In the genomic region with DNA sequence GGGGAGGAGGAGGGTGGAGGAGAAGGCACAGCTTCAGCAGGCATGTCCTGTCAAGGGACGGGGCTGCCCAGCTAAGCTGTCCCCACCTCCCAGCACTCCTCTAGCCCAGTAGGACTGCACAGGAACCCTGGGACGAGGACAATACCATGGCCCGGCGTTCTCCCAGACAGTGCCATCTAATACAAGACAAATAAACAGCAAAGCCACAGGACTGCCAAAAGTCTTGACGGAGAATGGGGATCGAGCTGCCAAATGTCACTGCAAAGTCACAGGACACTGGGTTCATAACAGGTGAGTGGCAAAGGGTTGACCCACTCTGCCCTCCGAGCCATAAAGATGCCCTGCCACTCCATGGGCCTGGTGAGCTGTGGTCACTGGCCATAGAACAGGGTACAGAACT, we compare ENCODE assay signal across 18 mouse cellular contexts.
DNase-seq lines count a peak whose midpoint lies in the region; ATAC-seq and TF ChIP-seq lines count a peak whose summit lies in the region.
"Had no signal": no experiment of that assay in that cellular context is flagged by ENCODE, and none has a peak within 500 bp of the region (broad histone marks: within the 10 kb centered on the region; RNA-seq: fewer than 3 reads in every experiment).

No protein-coding gene starts in this region.

- no peaks in the 10 kb centered on the region for H3K9me3 ChIP-seq in midbrain, embryonic 10.5 days (replicated peaks)
- H3K9me3 ChIP-seq in midbrain, embryonic 13.5 days, result no peaks in the 10 kb centered on the region
- H3K9me3 ChIP-seq in limb, embryonic 10.5 days (replicated peaks), result no peaks in the 10 kb centered on the region
- H3K9me3 ChIP-seq in stomach, embryonic 16.5 days (replicated peaks; ENCODE audit: control insufficient read depth, low read length), result no peaks in the 10 kb centered on the region
- H3K9me3 ChIP-seq: forebrain, embryonic 13.5 days; hindbrain, embryonic 15.5 days had no signal

- H3K4me2 ChIP-seq in midbrain, embryonic 13.5 days (replicated peaks), result no peak overlapping the region
- peak overlapping the region; percentile 40; the same call in 1 of the 2 replicates for H3K4me2 ChIP-seq in stomach, embryonic 16.5 days (ENCODE audit: low read depth, low read length)
- H3K4me2 ChIP-seq: forebrain, embryonic 13.5 days; hindbrain, embryonic 15.5 days had no signal

- DNase-seq in layer of hippocampus, adult 2 months (ENCODE audit: low spot score in 2 of 2), result no peak
- no peak for DNase-seq in layer of hippocampus, adult 8-10 months (ENCODE audit: low spot score in 2 of 2)
- no peak for DNase-seq in midbrain, embryonic 10.5 days (ENCODE audit: low spot score)
- no peak for DNase-seq in limb, embryonic 10.5 days (ENCODE audit: low spot score)
- no peak for DNase-seq in cerebellum, adult 11 months
- no peak for DNase-seq in adipocyte (ENCODE audit: low spot score)
- DNase-seq: cerebellum, adult 9-10 months; gastrocnemius, postnatal 25 days; heart, adult 2 months; heart, postnatal 36 days; thymus, postnatal 4 days had no signal

- peaks cover 36% of the 10 kb centered on the region for H3K27me3 ChIP-seq in midbrain, embryonic 10.5 days (ENCODE audit: low read depth, poor library complexity, severe bottlenecking)
- peaks cover 13% of the 10 kb centered on the region for H3K27me3 ChIP-seq in midbrain, embryonic 13.5 days
- no peaks in the 10 kb centered on the region for H3K27me3 ChIP-seq in limb, embryonic 10.5 days (ENCODE audit: low read depth, poor library complexity, severe bottlenecking)
- H3K27me3 ChIP-seq in stomach, embryonic 16.5 days (ENCODE audit: control insufficient read depth, insufficient read depth, low read length), result no peaks in the 10 kb centered on the region
- H3K27me3 ChIP-seq: hindbrain, embryonic 15.5 days had no signal

- no peak overlapping the region for H3K9ac ChIP-seq in midbrain, embryonic 13.5 days (replicated peaks)
- H3K9ac ChIP-seq in stomach, embryonic 16.5 days (ENCODE audit: low read length), result peak overlapping the region; percentile 44
- H3K9ac ChIP-seq: forebrain, embryonic 13.5 days; hindbrain, embryonic 15.5 days; liver, embryonic 14.5 days had no signal

- ATAC-seq in midbrain, embryonic 13.5 days, result no peak
- no peak for ATAC-seq in stomach, embryonic 16.5 days (ENCODE audit: insufficient read depth, low FRiP score)
- ATAC-seq: forebrain, embryonic 13.5 days; intestine, embryonic 16.5 days had no signal

- H3K36me3 ChIP-seq in midbrain, embryonic 10.5 days, result peaks cover 34% of the 10 kb centered on the region
- no peaks in the 10 kb centered on the region for H3K36me3 ChIP-seq in midbrain, embryonic 13.5 days
- peaks cover 7% of the 10 kb centered on the region for H3K36me3 ChIP-seq in limb, embryonic 10.5 days
- no peaks in the 10 kb centered on the region for H3K36me3 ChIP-seq in stomach, embryonic 16.5 days (ENCODE audit: control insufficient read depth, insufficient read depth, low read length)
- H3K36me3 ChIP-seq: hindbrain, embryonic 15.5 days had no signal

- peak overlapping the region; percentile 55; the same call in 1 of the 2 replicates for H3K27ac ChIP-seq in layer of hippocampus, adult 2 months
- peak overlapping the region; percentile 55; the same call in 1 of the 2 replicates for H3K27ac ChIP-seq in midbrain, embryonic 10.5 days (replicated peaks)
- H3K27ac ChIP-seq in midbrain, embryonic 13.5 days, result no peak overlapping the region
- H3K27ac ChIP-seq in limb, embryonic 10.5 days, result 0 out of 2 replicates have a peak overlapping the region, but pooled peaks have one; percentile 34
- H3K27ac ChIP-seq in stomach, embryonic 16.5 days (ENCODE audit: low read length), result 0 out of 2 replicates have a peak overlapping the region, but pooled peaks have one; percentile 78
- H3K27ac ChIP-seq: forebrain, embryonic 13.5 days; heart, adult 2 months; hindbrain, embryonic 15.5 days; kidney, postnatal 0 days; liver, embryonic 14.5 days had no signal

- H3K4me3 ChIP-seq in layer of hippocampus, adult 2 months, result no peak overlapping the region
- H3K4me3 ChIP-seq in midbrain, embryonic 10.5 days, result no peak overlapping the region
- H3K4me3 ChIP-seq in midbrain, embryonic 13.5 days (replicated peaks), result no peak overlapping the region
- no peak overlapping the region for H3K4me3 ChIP-seq in limb, embryonic 10.5 days
- H3K4me3 ChIP-seq in stomach, embryonic 16.5 days (replicated peaks; ENCODE audit: low read length), result no peak overlapping the region
- H3K4me3 ChIP-seq: forebrain, embryonic 13.5 days; heart, adult 2 months; hindbrain, embryonic 15.5 days had no signal

- no peak for TF ChIP-seq CTCF in layer of hippocampus, adult 2 months (conservative IDR thresholded peaks at IDR 0.05)

- H3K4me1 ChIP-seq in midbrain, embryonic 10.5 days, result peaks cover 99% of the 10 kb centered on the region
- peaks cover 87% of the 10 kb centered on the region for H3K4me1 ChIP-seq in midbrain, embryonic 13.5 days (replicated peaks)
- peaks cover 52% of the 10 kb centered on the region for H3K4me1 ChIP-seq in limb, embryonic 10.5 days
- H3K4me1 ChIP-seq in stomach, embryonic 16.5 days (ENCODE audit: control insufficient read depth, insufficient read depth, low read length), result peaks cover 94% of the 10 kb centered on the region

- WGBS in midbrain, embryonic 10.5 days, result 66% methylated on average over 7 of the region's 7 CpGs
- WGBS in midbrain, embryonic 13.5 days, result 75% methylated on average over 7 of the region's 7 CpGs
- 78% methylated on average over 7 of the region's 7 CpGs for WGBS in limb, embryonic 10.5 days
- 67% methylated on average over 7 of the region's 7 CpGs for WGBS in stomach, embryonic 16.5 days
